In genomic region chr10:20505454-20505853, GRCm38 (mm10) we compare ENCODE assay signal across 15 mouse cellular contexts.
DNase-seq lines count a peak whose midpoint lies in the region.
"Had no signal": no experiment of that assay in that cellular context is flagged by ENCODE, and none has a peak within 500 bp of the region (broad histone marks: within the 10 kb centered on the region; RNA-seq: fewer than 3 reads in every experiment).

No protein-coding gene starts in this region.

- H3K4me1 ChIP-seq in embryonic facial prominence, embryonic 10.5 days: peaks cover 28% of the 10 kb centered on the region
- H3K4me1 ChIP-seq: liver, embryonic 13.5 days had no signal

- peak; percentile 63 for DNase-seq in adrenal gland, postnatal 10 days
- no peak for DNase-seq in adrenal gland, adult 18-20 months (ENCODE audit: low spot score in 2 of 2)
- DNase-seq in retina, postnatal 1 day: peak; percentile 24
- DNase-seq in retina, embryonic 14.5 days (ENCODE audit: low spot score): no peak
- DNase-seq in lung, postnatal 25 days (ENCODE audit: low spot score): peak; percentile 77
- peak; percentile 58 for DNase-seq in skeletal muscle tissue, adult 2 months (ENCODE audit: low read depth, low spot score)
- no peak for DNase-seq in embryonic facial prominence, embryonic 10.5 days (ENCODE audit: low spot score)
- DNase-seq in kidney, postnatal 4 days: no peak
- DNase-seq: cerebellum, postnatal 10 days; heart, adult 18-20 months; kidney, postnatal 14 days; liver, embryonic 13.5 days; right cerebral cortex, adult 18-20 months had no signal

- H3K4me3 ChIP-seq in embryonic facial prominence, embryonic 10.5 days: no peak overlapping the region
- H3K4me3 ChIP-seq: embryonic facial prominence, embryonic 12.5 days; liver, embryonic 13.5 days had no signal

- WGBS in embryonic facial prominence, embryonic 10.5 days: 72% methylated on average over 10 of the region's 10 CpGs

- no peak overlapping the region for H3K27ac ChIP-seq in embryonic facial prominence, embryonic 10.5 days (replicated peaks)
- H3K27ac ChIP-seq: embryonic facial prominence, embryonic 12.5 days; hindbrain, embryonic 14.5 days; liver, embryonic 13.5 days had no signal

- H3K9me3 ChIP-seq in embryonic facial prominence, embryonic 10.5 days: no peaks in the 10 kb centered on the region
- H3K9me3 ChIP-seq: embryonic facial prominence, embryonic 12.5 days; liver, embryonic 13.5 days had no signal

- H3K27me3 ChIP-seq in embryonic facial prominence, embryonic 10.5 days (replicated peaks; ENCODE audit: low read depth, poor library complexity, severe bottlenecking): no peaks in the 10 kb centered on the region
- H3K27me3 ChIP-seq: embryonic facial prominence, embryonic 12.5 days; liver, embryonic 13.5 days had no signal

- H3K36me3 ChIP-seq in embryonic facial prominence, embryonic 10.5 days (replicated peaks): no peaks in the 10 kb centered on the region
- H3K36me3 ChIP-seq: embryonic facial prominence, embryonic 12.5 days; liver, embryonic 13.5 days had no signal

Comparison
In these comparisons a context has a peak if more than half of its experiments do, and no peak if none do; other contexts are left out.
1. DNase-seq: peak in adrenal gland, postnatal 10 days (single experiment), retina, postnatal 1 day (single experiment), lung, postnatal 25 days (single experiment) and skeletal muscle tissue, adult 2 months (single experiment); none in adrenal gland, adult 18-20 months (0 of 2), retina, embryonic 14.5 days (single experiment), embryonic facial prominence, embryonic 10.5 days (single experiment) and kidney, postnatal 4 days (0 of 2).